Mouse (Mus musculus): ENCODE results near the gene Rpl28. TPM values are rescaled to one million over a fixed set of nuclear protein-coding genes. Genes with fewer than 3 reads are reported as not detected.
A peak's percentile ranks its signal among the peaks of the same experiment; 100 is the strongest.
"Not testable (repeated sequence)": the region's sequence is repeated elsewhere in the genome, so short reads cannot be mapped to it uniquely, and the experiment has no call there.

The Rpl28 gene
- total and polyA plus RNA-seq, 3 experiments, result 269 to 2,603 (median 526) TPM

DNA sequence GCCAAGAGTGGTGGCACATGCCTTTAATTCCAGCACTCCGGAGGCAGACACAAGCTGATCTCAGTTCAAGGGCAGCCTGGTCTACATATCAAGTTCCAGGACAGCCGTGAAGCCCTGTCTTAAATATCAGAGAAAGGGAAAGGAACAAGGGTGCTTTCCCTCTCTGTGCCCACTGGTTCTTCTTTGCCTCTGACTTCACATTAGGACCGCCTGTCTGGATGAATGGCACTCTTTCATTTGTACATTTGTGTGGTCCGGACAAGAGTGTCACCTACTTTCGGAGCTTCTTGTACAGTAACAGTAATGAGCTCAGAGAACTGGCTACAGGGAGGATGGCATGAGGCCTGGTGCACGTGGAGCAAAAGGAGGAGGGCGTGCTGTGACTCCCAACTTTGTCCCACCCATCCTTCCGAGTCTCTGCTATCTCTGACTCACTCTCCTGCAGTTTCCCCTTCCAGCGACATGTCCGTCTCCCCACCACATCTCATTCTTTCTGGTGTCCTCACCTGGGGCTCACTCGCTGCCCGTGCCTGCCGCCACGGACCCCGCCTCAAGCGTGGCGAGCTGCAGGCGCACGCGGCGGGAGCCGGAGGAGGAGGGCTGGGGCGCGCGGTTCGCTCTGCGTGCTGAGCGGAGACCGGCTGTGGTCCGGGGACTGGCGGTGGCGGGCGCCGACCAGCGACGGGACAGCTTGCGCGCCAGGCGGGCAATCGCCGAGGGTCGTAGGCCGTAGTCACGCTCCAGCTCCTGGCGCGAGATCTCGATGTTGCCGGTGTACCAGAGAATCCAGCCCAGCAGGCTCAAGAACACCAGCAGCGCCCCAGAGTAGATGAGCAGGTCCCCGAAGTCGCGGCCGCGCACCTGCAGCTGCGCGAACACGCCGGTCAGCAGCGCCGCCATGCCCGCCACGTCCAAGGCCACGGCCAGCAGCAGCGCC is 3.9 kb upstream of the Rpl28 start (continued):
- TF ChIP-seq USF2 (conservative IDR thresholded peaks at IDR 0.05; ENCODE audit: low read depth, low read length) (no peak; the same call in 1 of the 2 replicates), ETS1 (conservative IDR thresholded peaks at IDR 0.05; ENCODE audit: low read depth, low read length) (no peak; the same call in 1 of the 2 replicates), USF1 (IDR thresholded peaks at IDR 0.05; ENCODE audit: low read depth, low read length) (no peak), GABPA (IDR thresholded peaks at IDR 0.05; ENCODE audit: insufficient replicate concordance, low read depth, low read length) (no peak), MXI1 (IDR thresholded peaks at IDR 0.05; ENCODE audit: low read depth, low read length) (peak; percentile 89), ZMIZ1 (IDR thresholded peaks at IDR 0.05; ENCODE audit: low read depth, low read length) (no peak), ELF1 (IDR thresholded peaks at IDR 0.05; ENCODE audit: low read depth, low read length) (no peak), CHD1 (IDR thresholded peaks at IDR 0.05; ENCODE audit: low read depth, low read length) (peak; percentile 15; the same call in 1 of the 2 replicates), MYC (IDR thresholded peaks at IDR 0.05; ENCODE audit: low read depth, low read length) (peak; percentile 99), TCF12 (IDR thresholded peaks at IDR 0.05; ENCODE audit: low read depth, low read length) (peak; percentile 60; the same call in 1 of the 2 replicates), JUN (IDR thresholded peaks at IDR 0.05; ENCODE audit: insufficient read depth, low read depth, low read length) (no peak), TBP (conservative IDR thresholded peaks at IDR 0.05; ENCODE audit: low read depth, low read length) (peak; percentile 68), JUND (conservative IDR thresholded peaks at IDR 0.05; ENCODE audit: low read depth, low read length) (no peak), MEF2A (IDR thresholded peaks at IDR 0.05; ENCODE audit: borderline replicate concordance, low read depth, low read length) (peak; percentile 7; the same call in 1 of the 2 replicates), SIN3A (IDR thresholded peaks at IDR 0.05; ENCODE audit: low read length) (peak; percentile 35; the same call in 1 of the 2 replicates), CTCF (conservative IDR thresholded peaks at IDR 0.05 in 1 of 2, IDR thresholded peaks at IDR 0.05 in 1 of 2; ENCODE audit: low read depth in 2 of 2, low read length in 2 of 2) (peak in 1 of 2 experiments; percentile 25; a peak in 2 of 4 replicates), MAZ (IDR thresholded peaks at IDR 0.05; ENCODE audit: low read depth, low read length) (no peak), HCFC1 (IDR thresholded peaks at IDR 0.05; ENCODE audit: low read depth, low read length) (no peak), E2F4 (IDR thresholded peaks at IDR 0.05; ENCODE audit: insufficient replicate concordance, low read depth, low read length) (no peak), IRF4 (IDR thresholded peaks at IDR 0.05; ENCODE audit: low read depth, low read length) (0 out of 2 replicates have a peak, but pooled peaks have one; percentile 16)

DNA sequence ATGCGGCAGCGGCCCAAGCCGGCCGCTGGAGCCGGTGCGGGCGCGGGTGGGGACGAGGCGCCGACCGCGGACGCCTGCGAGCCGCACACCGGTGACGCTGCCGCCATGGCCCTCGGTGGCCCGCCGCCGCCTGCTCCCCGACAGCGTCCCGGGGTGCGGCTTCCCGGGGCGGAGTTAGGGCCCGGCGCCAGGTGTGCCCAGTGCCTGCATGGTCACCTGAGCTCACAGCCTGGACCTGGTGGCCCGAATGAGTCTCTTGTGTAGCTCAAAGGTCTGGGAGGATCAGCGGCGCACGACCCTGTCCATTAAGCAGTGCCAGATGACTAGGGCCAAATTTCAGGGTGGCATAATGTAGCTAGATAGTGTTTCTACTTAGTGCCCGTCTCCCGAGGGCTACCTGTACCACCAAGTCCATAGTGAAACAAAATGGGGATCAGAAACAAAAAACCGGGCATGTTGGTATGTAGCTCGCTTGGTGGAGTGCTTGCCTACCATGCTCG is 3.2 kb upstream of the Rpl28 start, which contains the start of gene Tmem238:
Gene Tmem238, minus strand, starts transcription at position 221 of the 500 bp plus-strand sequence.
- no peaks in the 10 kb centered on the region for H3K9me3 ChIP-seq (replicated peaks; ENCODE audit: low read length)
- peaks cover 1 to 24% of the 10 kb centered on the region in 2 experiments; a peak in 2 of 4 replicates for H3K4me1 ChIP-seq (ENCODE audit: control insufficient read depth in 1 of 2, insufficient read depth in 2 of 2)
- in situ Hi-C loops (cut with MboI; ENCODE audit: low pct_ligation_motif_present, low pct_unique_long_range_greater_than_20kb, low sequenced_read_pairs), result loop anchor here (10.0 kb wide), 2 partner anchors 85 to 165 kb away; no protein-coding TSS in a partner anchor
- H3K27ac ChIP-seq (ENCODE audit: insufficient read depth, low read depth), result peak within 1 kb of the TSS; percentile 79
- peak within 1 kb of the TSS; percentile 73 for H3K9ac ChIP-seq (ENCODE audit: insufficient read depth, low read depth)
- no peak for DNase-seq (ENCODE audit: extremely low read depth)
- H3K4me2 ChIP-seq (ENCODE audit: insufficient read depth, low read depth, poor library complexity, severe bottlenecking), result peak within 1 kb of the TSS; percentile 83
- H3K36me3 ChIP-seq (replicated peaks in 1 of 2; ENCODE audit: control insufficient read depth in 1 of 2, insufficient read depth in 1 of 2, low read length in 1 of 2), result peaks cover 13 to 23% of the 10 kb centered on the region in 2 experiments
- peaks cover 17% of the 10 kb centered on the region for H3K79me2 ChIP-seq (replicated peaks; ENCODE audit: control insufficient read depth, extremely low read depth, insufficient read depth, poor library complexity, severe bottlenecking)
- dilution Hi-C loops (cut with MboI; ENCODE audit: extremely low pct_ligation_motif_present, extremely low pct_unique_long_range_greater_than_20kb, low sequenced_read_pairs), result no loop called here
- TF ChIP-seq JUN (IDR thresholded peaks at IDR 0.05; ENCODE audit: insufficient read depth, low read depth, low read length) (no peak), BHLHE40 (IDR thresholded peaks at IDR 0.05; ENCODE audit: low read depth, low read length) (0 out of 2 replicates have a peak, but pooled peaks have one; percentile 12)
- H3K4me3 ChIP-seq (replicated peaks in 1 of 3; ENCODE audit: low read depth in 2 of 3, low read length in 2 of 3, poor library complexity in 1 of 3), result peak within 1 kb of the TSS; percentile 48 to 87 (median 66)
- H3K27me3 ChIP-seq (replicated peaks), result peaks cover 3% of the 10 kb centered on the region

DNA sequence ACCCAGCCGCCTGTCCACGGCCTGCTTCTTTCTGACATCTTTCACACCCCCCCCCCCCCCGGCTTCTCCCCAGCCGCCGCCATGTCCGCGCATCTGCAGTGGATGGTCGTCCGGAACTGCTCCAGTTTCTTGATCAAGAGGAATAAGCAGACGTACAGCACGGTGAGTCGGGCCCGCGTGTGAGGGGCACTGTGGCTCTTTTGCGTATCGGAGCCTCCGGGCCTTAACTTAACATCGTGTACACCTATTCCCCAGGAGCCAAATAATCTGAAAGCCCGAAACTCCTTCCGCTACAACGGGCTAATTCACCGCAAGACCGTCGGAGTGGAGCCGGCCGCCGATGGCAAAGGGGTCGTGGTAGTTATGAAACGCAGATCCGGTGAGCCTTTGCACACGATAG is 574 bp downstream of the Rpl28 start:
- Histone ChIP-seq H3K79me2 (replicated peaks; ENCODE audit: control insufficient read depth, extremely low read depth, insufficient read depth, poor library complexity, severe bottlenecking) (peaks cover 24% of the 10 kb centered on the region), H3K27ac (ENCODE audit: insufficient read depth, low read depth) (peak overlapping the region; percentile 89), H3K9ac (ENCODE audit: insufficient read depth, low read depth) (peak overlapping the region; percentile 98), H3K4me3 (replicated peaks in 1 of 3; ENCODE audit: low read depth in 2 of 3, low read length in 2 of 3, poor library complexity in 1 of 3) (peak overlapping the region; percentile 87 to 97 (median 91)), H3K4me1 (ENCODE audit: control insufficient read depth in 1 of 2, insufficient read depth in 2 of 2) (peaks cover 5 to 33% of the 10 kb centered on the region in 2 experiments; a peak in 2 of 4 replicates), H3K36me3 (replicated peaks in 1 of 2; ENCODE audit: control insufficient read depth in 1 of 2, insufficient read depth in 1 of 2, low read length in 1 of 2) (peaks cover 39 to 46% of the 10 kb centered on the region in 2 experiments), H3K4me2 (ENCODE audit: insufficient read depth, low read depth, poor library complexity, severe bottlenecking) (peak overlapping the region; percentile 98; the same call in 1 of the 2 replicates)
- H3K27me3 ChIP-seq (replicated peaks); H3K9me3 ChIP-seq (replicated peaks; ENCODE audit: low read length); dilution Hi-C loops (cut with MboI; ENCODE audit: extremely low pct_ligation_motif_present, extremely low pct_unique_long_range_greater_than_20kb, low sequenced_read_pairs); in situ Hi-C loops (cut with MboI; ENCODE audit: low pct_ligation_motif_present, low pct_unique_long_range_greater_than_20kb, low sequenced_read_pairs); DNase-seq (ENCODE audit: extremely low read depth): not testable (repeated sequence)

Measured in CH12.LX (cell line).